ENCODE assay signal across 22 mouse cellular contexts in genomic region chr14:14544236-14544635, GRCm38 (mm10).
DNase-seq lines count a peak whose midpoint lies in the region; ATAC-seq and TF ChIP-seq lines count a peak whose summit lies in the region.
"Had no signal": no experiment of that assay in that cellular context is flagged by ENCODE, and none has a peak within 500 bp of the region (broad histone marks: within the 10 kb centered on the region; RNA-seq: fewer than 3 reads in every experiment).

No protein-coding gene starts in this region.

- no peak overlapping the region for H3K9ac ChIP-seq in kidney, postnatal 0 days (ENCODE audit: low read depth, low read length)
- no peak overlapping the region for H3K9ac ChIP-seq in neural tube, embryonic 15.5 days (replicated peaks)
- H3K9ac ChIP-seq: embryonic facial prominence, embryonic 15.5 days; liver, embryonic 13.5 days had no signal

- no peaks in the 10 kb centered on the region for H3K36me3 ChIP-seq in kidney, postnatal 0 days (ENCODE audit: insufficient read depth, low read length)
- no peaks in the 10 kb centered on the region for H3K36me3 ChIP-seq in neural tube, embryonic 15.5 days
- H3K36me3 ChIP-seq: embryonic facial prominence, embryonic 15.5 days; forebrain, embryonic 10.5 days; liver, embryonic 13.5 days; midbrain, embryonic 10.5 days had no signal

- H3K27ac ChIP-seq in kidney, postnatal 0 days, result no peak overlapping the region
- H3K27ac ChIP-seq in neural tube, embryonic 15.5 days (replicated peaks), result no peak overlapping the region
- H3K27ac ChIP-seq: embryonic facial prominence, embryonic 15.5 days; forebrain, embryonic 10.5 days; liver, embryonic 13.5 days; macrophage; midbrain, embryonic 10.5 days had no signal

- H3K4me2 ChIP-seq in kidney, postnatal 0 days (ENCODE audit: low read length), result no peak overlapping the region
- H3K4me2 ChIP-seq in neural tube, embryonic 15.5 days, result no peak overlapping the region
- H3K4me2 ChIP-seq: embryonic facial prominence, embryonic 15.5 days; liver, embryonic 13.5 days had no signal

- H3K4me3 ChIP-seq in kidney, postnatal 0 days (replicated peaks; ENCODE audit: low read depth, low read length), result no peak overlapping the region
- no peak overlapping the region for H3K4me3 ChIP-seq in neural tube, embryonic 15.5 days (replicated peaks)
- H3K4me3 ChIP-seq: embryonic facial prominence, embryonic 15.5 days; forebrain, embryonic 10.5 days; liver, embryonic 13.5 days; midbrain, embryonic 10.5 days had no signal

- ATAC-seq in kidney, postnatal 0 days (replicated peaks; ENCODE audit: low FRiP score, low read depth), result peak; percentile 54; the same call in 1 of the 2 replicates
- no peak for ATAC-seq in neural tube, embryonic 15.5 days (ENCODE audit: low FRiP score)
- ATAC-seq: CD4-positive, CD25-positive, alpha-beta regulatory T cell, adult 4 months had no signal

- TF ChIP-seq CTCF in kidney, postnatal 0 days (IDR thresholded peaks at IDR 0.05; ENCODE audit: low read depth), result no peak

- WGBS in kidney, postnatal 0 days, result 41% methylated on average over 7 of the region's 7 CpGs
- WGBS in neural tube, embryonic 15.5 days, result 80% methylated on average over 7 of the region's 7 CpGs

- no peaks in the 10 kb centered on the region for H3K9me3 ChIP-seq in kidney, postnatal 0 days (replicated peaks; ENCODE audit: low read length)
- H3K9me3 ChIP-seq in neural tube, embryonic 15.5 days (replicated peaks), result no peaks in the 10 kb centered on the region
- H3K9me3 ChIP-seq: embryonic facial prominence, embryonic 15.5 days; forebrain, embryonic 10.5 days; liver, embryonic 13.5 days; midbrain, embryonic 10.5 days had no signal

- no peaks in the 10 kb centered on the region for H3K27me3 ChIP-seq in kidney, postnatal 0 days (ENCODE audit: insufficient read depth, low read length)
- no peaks in the 10 kb centered on the region for H3K27me3 ChIP-seq in neural tube, embryonic 15.5 days (replicated peaks)
- H3K27me3 ChIP-seq: embryonic facial prominence, embryonic 15.5 days; liver, embryonic 13.5 days had no signal

- H3K4me1 ChIP-seq in kidney, postnatal 0 days (replicated peaks; ENCODE audit: insufficient read depth, low read length), result no peaks in the 10 kb centered on the region
- H3K4me1 ChIP-seq in neural tube, embryonic 15.5 days, result no peaks in the 10 kb centered on the region
- H3K4me1 ChIP-seq: embryonic facial prominence, embryonic 15.5 days; forebrain, embryonic 10.5 days; liver, embryonic 13.5 days; midbrain, embryonic 10.5 days had no signal

- DNase-seq in adrenal gland, adult 2 months, result peak; percentile 42
- DNase-seq in adrenal gland, adult 18-20 months (ENCODE audit: low spot score in 2 of 2), result no peak
- peak; percentile 19 for DNase-seq in adrenal gland, postnatal 10 days
- DNase-seq in kidney, adult 18-20 months, result peak; percentile 17
- peak; percentile 50 for DNase-seq in kidney, postnatal 0 days (ENCODE audit: low spot score)
- no peak for DNase-seq in Muller cell, postnatal 12 days (ENCODE audit: inconsistent ontology term)
- no peak for DNase-seq in frontal cortex, postnatal 36 days (ENCODE audit: low spot score in 2 of 2)
- DNase-seq: cerebellum, adult 11-12 months; cerebellum, postnatal 25 days; embryo, embryonic 11 days; gastrocnemius, postnatal 10 days; heart, adult 18-20 months; layer of hippocampus, postnatal 36 days; left cerebral cortex, postnatal 4 days; liver, embryonic 13.5 days; retina, postnatal 1 day had no signal

Comparison
In these comparisons a context has a peak if more than half of its experiments do, and no peak if none do; other contexts are left out.
1. DNase-seq: peak in adrenal gland, adult 2 months (single experiment), adrenal gland, postnatal 10 days (single experiment), kidney, adult 18-20 months (single experiment) and kidney, postnatal 0 days (single experiment); none in adrenal gland, adult 18-20 months (0 of 2), Muller cell, postnatal 12 days (single experiment) and frontal cortex, postnatal 36 days (0 of 2).